Mouse (Mus musculus) small intestine, adult 2 months (tissue): ENCODE measurements around the gene Zc2hc1b.

ENCODE experiments used
- CTCF ChIP-seq: fragments of 200-500 bp; IDR thresholded peaks from 2 replicates; pipeline ENCODE4 v1.5.1; 2012; ENCODE audit warnings: low read depth, mild to moderate bottlenecking, control low read depth, inconsistent platforms, low read length, moderate library complexity, mixed read lengths; ENCODE audit not compliant: insufficient replicate concordance, insufficient read length; ENCODE audit errors: extremely low read depth
- POLR2A ChIP-seq: fragments of 200-500 bp; IDR thresholded peaks from 2 replicates; pipeline ENCODE4 v1.6.1; 2012; ENCODE audit warnings: low read depth, mild to moderate bottlenecking, control low read depth, inconsistent platforms, low read length, moderate library complexity

DNA sequence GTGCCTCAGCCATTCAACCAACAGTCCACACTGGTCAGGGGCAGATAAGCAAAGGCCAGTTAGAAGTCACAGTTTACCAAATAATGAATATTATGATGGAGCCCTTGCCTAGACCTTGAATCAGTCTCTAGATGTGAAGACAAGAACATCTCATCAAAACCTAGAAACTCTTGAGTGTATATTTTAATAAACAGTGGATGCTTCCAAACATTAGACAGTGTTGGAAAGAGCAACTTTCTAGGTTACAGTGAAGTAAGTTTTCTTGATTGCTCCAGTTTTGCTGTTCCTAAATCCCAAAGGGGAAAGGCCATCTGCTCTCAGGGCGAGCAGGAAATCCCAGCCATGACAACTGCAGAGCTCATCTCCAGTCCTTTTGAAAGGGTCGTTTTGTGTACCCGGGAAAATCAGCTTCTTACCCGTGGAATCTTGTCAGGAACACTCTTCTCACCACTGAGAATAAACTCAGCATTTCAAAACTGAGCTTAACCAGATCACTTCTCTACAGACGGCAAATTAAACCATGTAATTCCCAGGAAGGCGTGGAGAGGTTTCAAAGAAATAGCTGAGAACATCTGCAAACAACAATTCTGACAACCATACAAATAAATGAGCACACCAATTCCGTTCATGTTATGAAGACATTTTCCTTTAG is at the start of gene Zc2hc1b:
- TF ChIP-seq CTCF, result no peak
- no peak for TF ChIP-seq POLR2A
